Mouse (Mus musculus) activated CD4-positive, CD25-positive, alpha-beta regulatory T cell, adult 4 months (primary cell): Measurements from ENCODE around the gene Card11. TPM values are rescaled to one million over a fixed set of nuclear protein-coding genes. Genes with fewer than 3 reads are reported as not detected.

Experiments
- ATAC-seq: one replicate; pipeline ENCODE4 v1.8.0; 2017
- polyA plus RNA-seq, 2 experiments: library from polyadenylated mRNA; unstranded; fragments of 100-300 nt; shearing (Covaris generic); gene quantifications; one replicate each; pipeline ENCODE4 v1.2.1; 2017

Card11 gene
- polyA plus RNA-seq, 2 experiments from 2014 or later: 35.9 to 55.7 TPM

DNA sequence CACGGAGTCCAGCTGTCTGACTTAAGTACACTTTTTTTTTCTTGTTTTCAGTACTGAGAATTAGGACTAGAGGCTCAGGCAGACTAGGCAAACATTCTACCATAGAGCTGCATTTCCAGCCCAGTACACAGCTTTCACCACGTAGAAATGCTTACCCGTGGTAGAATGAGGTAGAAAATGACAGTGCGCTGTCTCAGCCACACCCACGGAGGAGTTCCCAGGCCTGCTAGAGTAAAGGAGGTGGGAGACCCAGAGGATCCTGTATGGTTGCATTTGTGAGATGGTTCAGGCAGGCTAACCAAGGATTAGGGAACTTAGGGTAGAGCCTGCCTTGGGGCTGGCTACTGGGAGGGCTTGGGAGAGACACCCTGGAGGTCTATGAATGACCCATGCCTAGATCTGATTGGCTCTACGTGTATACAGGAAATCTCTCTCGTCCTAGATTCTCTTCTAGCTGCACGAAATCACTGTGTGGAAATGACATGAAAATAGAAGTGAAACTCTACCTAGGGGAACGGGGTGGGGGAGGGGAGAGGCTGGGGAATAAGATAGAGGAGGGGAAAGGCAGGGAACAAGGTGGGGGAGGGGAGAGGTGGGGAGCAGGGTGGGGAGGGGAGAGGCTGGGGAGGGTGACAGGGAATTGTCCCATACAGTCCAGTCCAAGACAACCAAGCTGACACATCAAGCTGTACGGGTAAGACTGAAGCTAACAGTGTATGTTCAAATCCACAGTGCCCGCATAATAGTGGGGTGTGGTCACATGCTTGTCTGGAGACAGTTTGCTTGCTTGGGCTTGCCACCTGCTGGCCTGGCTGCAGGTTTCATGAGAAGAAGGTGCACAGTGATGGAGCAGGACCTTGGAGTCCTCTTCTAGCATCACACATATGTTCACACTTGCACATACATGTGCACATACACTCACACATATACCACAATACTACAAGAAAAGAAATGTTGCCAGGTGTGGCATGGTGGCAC lies 8.0 kb downstream of the Card11 start:
- peak; percentile 77 for ATAC-seq

DNA sequence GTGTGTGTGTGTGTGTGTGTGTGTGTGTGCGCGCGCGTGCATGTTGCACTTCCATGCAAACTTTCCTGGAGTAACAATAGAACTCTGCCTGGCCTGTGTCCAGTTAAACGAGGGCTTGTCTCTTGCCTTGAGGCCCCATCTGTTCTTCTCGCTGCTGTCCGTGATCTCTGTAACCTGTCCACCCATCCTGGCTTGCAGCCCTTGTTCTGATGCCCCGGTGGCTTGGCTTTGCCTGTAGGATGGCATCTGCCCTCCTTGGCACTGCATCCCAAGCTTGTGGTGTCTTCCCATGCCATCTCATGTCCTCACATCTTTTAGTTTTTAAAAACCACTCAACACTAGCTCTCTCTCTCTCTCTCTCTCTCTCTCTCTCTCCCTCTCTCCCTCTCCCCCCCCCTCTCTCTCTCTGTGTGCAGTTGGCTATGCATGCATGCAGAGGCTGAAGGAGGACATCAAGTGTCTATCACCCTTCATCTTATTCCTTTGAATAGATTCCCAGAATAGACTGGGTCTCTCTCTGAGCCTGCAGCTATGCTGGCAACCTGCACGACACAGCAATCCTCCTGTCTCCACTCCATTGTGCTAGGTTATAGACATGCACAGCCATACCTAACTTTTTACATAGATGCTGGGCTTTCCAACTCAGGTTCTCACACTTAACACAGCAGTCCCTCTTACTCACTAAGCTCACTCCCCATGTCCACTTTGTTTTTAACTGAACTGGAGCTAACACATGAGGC lies 14.9 kb downstream of the Card11 start:
- ATAC-seq: no peak

DNA sequence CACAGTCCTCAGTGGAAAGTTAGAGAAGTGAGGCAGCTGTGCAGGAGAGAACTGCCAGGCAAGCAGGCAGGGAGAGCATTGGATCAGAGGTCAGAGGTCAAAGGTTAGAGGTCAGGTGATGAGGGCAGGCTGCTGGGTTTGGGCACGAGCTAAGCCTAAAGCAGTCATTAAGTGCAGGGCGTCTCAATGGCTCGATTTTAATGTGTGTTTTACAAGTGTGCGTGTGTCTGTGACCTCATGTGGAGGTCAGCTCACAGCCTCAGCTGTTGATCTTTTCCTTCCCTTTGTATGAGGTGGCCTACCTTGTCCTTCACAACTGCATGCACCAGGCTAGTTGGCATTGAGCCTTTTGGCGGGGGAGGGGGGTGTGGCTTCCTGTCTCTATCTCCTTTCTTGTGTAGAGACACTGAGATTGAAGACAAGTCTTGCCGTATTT lies 19.0 kb downstream of the Card11 start:
- ATAC-seq: peak; percentile 65

DNA sequence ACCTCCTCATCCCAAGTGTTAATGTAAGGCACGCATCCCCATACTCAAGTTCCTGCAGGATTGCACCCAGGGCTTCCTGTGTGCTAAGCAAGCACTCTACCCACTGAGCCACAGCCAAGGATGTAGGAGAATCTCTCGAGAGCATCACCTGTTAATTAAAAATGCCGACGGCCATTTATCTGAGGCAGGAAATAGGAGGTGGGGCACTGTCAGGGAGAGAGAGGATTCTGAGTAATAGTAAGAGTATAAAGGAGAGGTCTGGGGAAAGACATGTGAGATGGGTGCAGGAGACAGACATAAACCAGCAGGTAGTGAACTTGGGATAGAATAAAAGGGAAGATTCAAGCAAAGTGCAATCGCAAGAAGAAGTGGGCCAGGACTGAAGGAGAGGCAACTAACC lies 19.6 kb downstream of the Card11 start:
- ATAC-seq: peak; percentile 53

DNA sequence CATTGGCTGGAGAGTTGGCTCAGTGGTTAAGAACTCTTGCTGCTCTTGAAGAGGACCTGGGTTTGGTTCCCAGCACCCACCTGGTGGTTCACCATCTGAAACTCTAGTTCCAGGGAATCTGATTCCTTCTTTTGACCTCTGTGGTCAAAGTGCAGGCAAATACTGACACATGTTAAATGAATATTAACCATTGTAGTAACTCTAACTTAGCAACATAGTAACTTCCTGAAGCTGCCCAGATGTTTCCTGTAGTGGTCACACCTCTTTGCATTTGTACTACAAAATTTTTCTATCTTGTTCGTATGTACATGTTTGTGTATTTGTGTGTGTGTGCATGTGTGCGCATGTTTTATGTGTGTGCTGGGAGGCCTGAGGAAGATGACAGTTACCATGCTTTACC lies 20.3 kb downstream of the Card11 start:
- ATAC-seq: no peak

DNA sequence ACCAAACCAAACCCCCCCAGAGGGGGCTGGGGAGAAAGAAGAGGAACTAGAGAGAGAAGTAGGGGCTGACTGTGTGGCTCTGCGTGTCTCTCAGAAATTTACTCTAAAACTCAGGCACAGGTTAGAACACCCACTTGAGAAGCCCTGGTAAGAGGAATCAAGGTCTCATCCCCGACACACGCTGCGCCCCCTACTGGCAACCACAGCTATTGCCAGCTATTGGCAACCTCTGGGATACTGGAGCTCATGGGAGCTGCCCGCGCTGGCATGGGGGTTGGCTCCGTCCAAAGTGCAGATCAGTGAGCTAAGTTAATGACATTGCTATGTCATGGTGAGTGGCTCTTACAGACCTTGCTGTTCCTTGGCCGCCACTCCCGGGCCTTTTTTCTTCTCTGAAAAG lies 37.4 kb downstream of the Card11 start:
- ATAC-seq: peak; percentile 40

DNA sequence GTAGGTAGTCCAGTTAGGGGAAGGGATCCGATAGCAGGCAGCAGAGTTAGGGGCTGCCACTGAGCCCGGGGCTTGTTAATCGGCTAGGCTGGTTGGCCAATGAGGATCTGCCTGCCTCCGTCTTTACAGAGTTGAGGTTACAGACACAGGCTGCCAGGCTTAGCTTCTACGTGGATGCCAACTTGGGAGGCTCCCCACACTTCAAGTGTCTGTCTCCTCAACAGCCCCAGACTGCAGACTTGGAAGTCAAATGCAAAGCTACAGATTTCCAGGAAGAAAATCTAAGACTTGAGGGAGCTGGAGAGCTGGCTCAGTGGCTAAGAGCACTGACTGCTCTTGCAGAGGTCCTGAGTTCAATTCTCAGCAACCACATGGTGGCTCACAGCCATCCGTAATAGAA lies 39.6 kb downstream of the Card11 start:
- no peak for ATAC-seq

DNA sequence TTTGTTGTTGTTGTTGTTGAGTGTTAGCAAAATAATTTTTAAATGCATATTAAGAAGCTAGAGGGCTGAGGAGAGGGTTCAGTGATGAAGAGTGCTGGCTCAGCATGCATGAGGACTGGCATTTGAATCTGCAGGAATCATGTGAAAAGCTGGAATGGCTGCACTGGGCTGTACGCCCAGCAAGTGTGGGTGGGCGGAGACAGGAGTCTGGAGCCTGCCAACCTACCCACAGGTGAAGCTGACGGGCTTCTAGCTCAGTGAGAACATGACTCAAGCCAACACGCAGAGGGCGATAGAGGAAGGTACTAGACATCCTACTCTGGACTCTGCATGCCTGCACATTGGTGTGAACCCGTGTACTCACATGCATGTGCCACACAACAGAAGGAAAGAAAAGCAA lies 41.2 kb downstream of the Card11 start:
- no peak for ATAC-seq

DNA sequence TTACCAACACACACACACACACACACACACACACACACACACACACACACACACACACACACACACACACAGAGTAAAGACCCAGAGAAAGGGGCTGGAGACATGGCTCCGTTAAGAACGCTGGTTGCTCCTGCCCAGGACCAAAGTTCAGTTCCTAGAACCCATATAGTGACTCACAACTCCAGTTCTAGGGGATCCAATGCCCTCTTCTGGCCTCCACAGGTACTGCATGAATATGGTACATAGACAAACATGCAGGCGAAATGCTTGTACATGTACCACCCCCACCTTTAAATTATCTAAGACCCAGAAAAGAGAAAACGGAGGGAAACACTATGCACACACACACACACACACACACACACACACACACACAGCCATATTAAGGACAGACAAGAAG lies 43.3 kb downstream of the Card11 start:
- ATAC-seq: no peak

DNA sequence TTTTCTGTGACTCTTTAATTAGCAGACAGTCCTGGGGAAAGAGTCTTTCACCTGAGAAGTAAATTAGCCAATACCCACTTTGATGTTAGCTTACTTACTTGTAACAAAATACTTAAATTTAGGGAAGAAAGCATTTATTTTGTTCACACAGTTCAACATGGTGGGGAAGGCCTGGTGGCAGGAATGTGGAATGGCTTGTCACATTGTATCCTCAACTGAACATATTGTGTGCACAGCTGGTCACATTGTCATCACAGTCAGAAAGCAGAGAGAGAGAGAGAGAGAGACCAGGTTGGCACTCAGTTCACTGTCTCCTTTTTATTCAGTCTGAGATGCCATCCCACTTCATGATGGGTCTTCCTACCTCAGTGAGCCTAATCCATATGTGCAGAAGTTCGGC lies 44.7 kb downstream of the Card11 start:
- ATAC-seq: no peak

DNA sequence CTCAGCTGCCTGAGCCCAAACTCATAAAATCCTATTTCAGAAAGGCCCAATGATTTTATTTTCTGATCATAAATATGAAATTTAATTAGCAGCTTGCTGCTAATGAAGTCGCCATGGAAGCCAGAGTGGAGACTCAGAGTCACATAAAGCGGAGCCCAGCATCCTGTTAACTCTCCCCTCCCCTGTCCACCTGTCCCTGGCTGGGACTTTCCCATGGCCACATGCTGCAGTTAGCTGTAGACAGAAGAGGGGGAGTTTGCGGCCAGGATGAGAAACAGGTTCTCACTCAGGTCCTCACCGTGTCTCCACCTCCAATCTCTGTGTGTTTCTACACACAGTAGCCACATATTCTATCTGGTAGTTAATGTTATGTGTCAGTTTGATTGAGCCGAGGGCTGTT lies 48.6 kb downstream of the Card11 start:
- peak; percentile 74 for ATAC-seq

DNA sequence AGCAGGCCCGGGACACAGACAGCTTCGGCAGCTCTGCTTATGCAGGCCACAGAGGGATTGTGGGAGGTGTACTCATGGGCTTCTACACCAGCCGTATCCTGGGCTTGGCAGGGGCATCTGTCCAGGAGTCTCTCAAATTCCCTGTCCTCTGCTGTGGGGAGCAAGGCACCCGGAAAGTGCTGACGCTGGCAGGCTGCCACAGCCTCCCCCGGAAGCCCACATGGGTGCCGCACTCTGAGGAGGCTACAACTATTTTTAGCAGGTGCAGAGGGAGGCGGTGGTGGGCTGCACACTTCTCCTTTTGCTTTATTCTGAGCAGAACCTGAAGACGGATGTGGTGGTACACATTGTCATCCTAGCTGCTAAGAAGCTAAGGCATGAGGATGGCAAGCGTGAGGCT lies 52.4 kb downstream of the Card11 start:
- peak; percentile 80 for ATAC-seq

DNA sequence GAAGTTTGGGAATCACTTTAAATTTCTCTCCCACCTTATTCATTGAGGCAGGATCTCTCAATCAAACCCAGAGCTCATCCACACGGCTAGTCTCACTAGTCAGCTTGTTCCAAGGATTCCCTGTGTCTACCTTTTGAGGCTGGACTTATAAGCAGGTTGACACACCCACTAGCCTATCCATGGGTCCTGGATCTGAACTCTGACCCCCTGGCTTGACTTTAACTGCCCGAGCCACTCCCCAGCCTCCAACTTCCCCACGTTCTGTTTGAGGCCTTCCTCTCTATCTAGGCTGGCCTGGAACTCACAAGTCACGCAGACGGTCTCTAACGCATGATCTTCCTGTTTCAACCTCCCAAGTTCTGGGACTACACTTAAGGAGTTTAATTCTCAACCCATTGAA lies 54.3 kb downstream of the Card11 start:
- no peak for ATAC-seq

DNA sequence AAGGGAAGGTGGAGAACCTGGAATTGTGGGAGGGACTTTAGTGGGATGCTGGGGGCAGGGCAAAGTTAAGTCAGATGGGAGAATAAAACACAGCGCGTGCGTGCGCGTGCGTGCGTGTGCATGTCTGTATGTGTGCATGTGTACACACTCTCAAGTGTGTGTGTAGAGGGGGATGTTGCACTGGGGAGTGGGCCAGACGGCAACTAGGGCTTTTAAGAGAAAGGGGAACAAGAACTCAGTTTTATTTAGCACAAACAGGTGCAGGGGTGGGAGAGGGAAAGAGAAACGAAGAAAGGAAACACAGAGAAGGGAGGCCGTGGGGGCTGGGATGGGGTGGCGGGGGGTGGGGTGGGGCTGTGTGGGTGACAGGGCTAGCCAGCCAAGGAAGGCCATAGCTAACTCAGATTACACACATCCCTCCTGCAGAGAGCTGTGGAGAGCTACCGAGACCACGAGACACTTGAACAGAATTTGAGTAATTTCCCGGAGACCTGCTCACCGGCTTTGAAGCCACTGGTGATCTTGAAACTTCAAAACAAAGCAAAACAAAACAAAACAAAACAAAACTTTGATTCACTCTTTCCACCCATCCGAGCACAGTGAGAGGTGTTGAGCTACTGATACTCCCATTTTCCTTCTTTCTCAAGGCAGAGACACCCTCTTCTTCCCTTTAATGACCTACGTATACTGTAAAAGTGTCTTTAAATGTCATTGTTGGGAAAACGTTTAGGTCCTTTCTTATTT lies 55.8 kb downstream of the Card11 start:
- no peak for ATAC-seq

DNA sequence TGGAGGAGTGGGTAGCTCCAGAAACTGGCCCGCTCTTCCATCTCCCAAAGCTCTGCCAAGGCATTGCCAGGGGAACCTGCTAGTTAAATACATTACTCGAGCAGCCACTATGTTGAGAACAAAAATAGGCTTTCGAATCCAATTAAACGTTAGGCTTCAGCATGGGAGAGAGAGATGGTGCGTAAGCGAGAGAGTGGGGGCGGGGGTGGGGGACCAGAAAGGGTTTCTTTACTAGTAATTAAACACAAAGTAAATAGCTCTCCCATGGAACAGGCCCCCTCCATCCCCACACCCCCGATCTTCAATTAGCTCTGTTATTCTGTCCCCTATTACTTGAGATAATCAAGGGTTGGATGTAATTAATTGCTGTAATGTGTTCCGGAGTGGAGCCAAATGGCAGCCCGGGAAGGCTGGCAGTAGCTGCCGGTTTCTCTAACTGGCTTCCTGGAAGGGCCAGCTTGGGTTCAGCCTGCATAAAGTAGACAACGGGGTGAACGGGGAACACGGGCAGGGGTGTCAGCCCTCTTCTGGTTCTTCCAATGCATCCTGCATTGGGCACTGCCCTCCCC lies 59.4 kb downstream of the Card11 start:
- no peak for ATAC-seq

DNA sequence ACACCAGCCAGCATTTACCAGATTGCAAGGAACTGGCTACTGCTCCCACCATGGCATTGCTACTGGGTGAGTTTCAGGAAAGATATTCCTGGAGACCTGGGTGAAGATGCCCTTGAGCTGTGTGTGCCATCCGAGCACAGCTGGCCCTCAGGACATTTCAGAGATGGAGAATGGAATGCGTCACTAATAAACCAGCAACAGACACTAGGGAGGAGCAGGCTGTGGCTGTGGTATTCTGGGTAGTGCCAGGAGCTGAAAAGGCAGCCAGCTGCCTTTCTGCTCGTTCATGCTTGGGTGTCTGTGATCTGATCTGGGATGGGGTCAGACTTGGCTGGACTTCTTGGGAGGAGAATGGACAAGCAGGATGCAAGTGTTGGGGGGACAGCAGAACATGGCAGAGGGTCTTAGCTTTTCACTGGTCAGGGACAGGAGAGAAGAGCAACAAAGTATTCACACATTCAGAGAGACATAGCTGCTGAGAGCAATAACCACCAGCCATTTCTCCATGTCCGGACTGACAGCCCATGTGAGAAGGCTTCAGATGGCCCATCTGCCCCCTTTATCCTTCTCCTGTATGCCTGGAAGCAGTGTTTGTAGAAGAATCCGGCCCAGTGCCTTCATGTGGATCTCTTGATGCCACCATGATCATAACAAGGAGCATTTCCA lies 60.0 kb downstream of the Card11 start:
- ATAC-seq: no peak

DNA sequence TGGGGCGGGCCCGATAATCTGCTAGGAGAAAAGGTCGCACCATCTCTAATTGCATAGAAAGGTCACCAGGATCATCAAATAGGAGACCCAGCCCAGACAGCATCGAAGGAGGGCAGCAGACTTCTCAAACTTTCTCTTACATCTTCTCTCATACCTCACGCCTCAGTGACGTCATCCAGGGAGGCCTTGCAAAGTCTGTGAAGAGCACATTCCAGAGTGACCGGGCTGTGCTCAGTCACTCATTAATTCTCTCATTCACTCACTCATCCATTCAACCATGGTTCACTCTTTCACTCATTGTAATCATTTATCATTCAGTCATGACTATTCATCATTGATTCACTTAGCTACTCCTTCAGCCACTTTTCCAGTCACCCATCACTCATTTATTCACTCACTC lies 63.6 kb downstream of the Card11 start:
- no peak for ATAC-seq

DNA sequence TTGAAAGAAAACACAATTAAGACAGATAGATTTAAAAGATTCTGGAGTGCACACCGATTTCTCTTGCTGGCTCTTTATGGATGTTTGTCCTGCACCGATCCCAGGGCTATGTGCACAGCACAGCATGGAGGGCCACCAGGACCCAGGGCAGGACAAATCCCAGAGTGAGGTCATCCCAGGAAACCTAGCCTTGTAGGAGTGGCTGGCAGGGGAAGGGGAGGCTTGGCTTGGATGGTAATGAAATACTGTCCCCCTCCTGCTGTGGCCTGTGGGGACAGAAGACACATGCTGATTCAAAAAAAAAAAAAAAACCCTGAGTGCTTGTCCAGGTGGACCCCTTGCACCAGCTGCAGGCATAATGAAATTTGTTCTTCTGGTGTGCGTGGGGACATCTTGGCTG lies 64.5 kb downstream of the Card11 start:
- no peak for ATAC-seq

DNA sequence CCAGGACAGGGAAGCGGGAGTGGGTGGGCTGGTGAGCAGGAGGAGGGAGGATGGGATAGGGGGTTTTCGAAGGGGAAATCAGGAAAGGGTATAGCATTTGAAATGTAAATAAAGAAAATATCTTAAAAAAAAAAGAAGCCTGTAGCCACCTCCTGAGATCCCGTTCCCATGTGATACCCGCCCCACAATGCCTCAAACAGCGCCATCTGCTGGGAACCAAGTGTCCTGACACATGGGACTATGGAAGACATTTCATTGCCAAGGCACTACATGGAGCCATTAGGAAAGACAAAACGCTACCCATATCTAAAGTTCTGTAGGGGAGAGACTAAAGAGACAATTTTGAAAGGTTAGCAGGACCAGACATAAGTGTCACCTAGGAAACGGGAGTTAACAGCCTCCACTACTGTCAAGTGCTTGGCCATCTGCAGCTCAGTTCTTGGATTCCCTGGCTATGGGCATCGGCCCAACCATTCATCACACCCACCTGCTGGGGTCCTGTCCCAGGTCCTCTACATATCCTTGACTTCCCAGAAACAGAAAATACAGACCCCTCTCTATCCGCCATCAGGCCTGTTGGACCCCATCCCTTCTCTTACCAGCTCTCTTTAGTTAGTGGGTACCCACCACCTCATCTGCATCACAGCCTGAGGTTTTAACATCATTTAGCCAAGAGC lies 65.6 kb downstream of the Card11 start:
- ATAC-seq: no peak

DNA sequence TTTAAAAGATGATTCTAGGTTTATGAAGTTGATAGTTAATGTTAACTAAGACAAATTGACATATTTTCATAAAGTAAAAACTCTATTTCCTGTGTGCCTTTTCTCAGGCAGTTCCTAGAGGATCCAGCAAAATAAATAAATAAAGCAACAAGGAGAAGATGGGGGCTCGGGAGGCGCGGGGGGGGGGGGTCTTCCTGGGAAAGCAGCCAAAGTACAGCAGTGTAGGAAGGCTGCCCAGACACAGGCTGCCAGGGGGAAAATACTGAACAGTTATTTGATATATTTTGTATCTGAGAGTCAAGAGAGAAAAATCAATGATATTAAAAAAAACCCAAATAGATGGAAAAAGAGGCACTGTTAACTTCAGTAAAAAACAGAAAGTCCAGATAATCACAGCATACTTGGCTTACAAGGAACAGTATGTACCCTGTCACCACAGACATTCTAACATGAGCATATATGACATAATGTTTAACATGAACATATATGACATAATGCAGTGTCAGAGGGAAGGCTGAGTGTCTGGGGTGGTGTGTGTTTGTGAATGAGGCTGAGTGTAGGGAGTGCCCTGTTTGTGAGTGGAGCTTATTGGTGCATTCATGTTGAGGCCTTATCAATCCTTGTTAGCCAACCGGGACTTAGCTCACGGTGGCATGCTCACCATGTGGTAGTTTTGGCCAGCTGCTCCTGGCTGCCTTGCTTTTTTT lies 68.7 kb downstream of the Card11 start:
- ATAC-seq: no peak

DNA sequence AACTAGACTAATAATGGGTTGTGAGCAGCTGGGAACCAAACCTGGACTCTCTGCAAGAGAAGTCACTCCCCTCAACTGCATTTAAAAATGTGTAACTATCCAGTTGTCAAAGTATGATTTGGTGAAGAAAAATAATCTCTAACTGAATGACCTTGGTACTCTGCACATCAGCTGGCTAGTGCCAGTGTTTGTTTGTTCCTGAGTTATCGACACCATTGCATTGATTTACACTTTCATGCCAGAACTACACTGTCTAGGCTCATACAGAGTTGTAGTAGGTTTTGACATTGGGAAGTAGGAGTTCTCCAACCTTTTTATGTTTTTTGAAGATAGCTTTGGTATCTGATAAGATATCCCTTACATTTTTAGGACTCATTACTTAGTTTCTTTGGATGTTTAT lies 81.9 kb downstream of the Card11 start:
- ATAC-seq: no peak
